17 mouse cellular contexts compared by ENCODE assay signal in genomic region chr13:99967013-99967678, GRCm38 (mm10). TPM values are rescaled to one million over a fixed set of nuclear protein-coding genes. Genes with fewer than 3 reads are reported as not detected.
DNase-seq lines count a peak whose midpoint lies in the region; ATAC-seq lines count a peak whose summit lies in the region.
"Had no signal": no experiment of that assay in that cellular context is flagged by ENCODE, and none has a peak within 500 bp of the region (broad histone marks: within the 10 kb centered on the region; RNA-seq: fewer than 3 reads in every experiment).

No protein-coding gene starts in this region.

- no peaks in the 10 kb centered on the region for H3K4me1 ChIP-seq in forebrain, embryonic 14.5 days (ENCODE audit: control insufficient read depth, insufficient read depth, low read length)
- H3K4me1 ChIP-seq in forebrain, embryonic 11.5 days (replicated peaks; ENCODE audit: control insufficient read depth, insufficient read depth, low read length): no peaks in the 10 kb centered on the region
- H3K4me1 ChIP-seq: embryonic facial prominence, embryonic 10.5 days; midbrain, embryonic 12.5 days; neural tube, embryonic 12.5 days had no signal

- H3K4me2 ChIP-seq in forebrain, embryonic 14.5 days (ENCODE audit: low read length): no peak overlapping the region
- H3K4me2 ChIP-seq in forebrain, embryonic 11.5 days (ENCODE audit: low read depth, low read length, severe bottlenecking): no peak overlapping the region
- H3K4me2 ChIP-seq: midbrain, embryonic 12.5 days; neural tube, embryonic 12.5 days had no signal

- 0 out of 2 replicates have a peak, but pooled peaks have one; percentile 48 for ATAC-seq in forebrain, embryonic 14.5 days
- ATAC-seq in forebrain, embryonic 11.5 days (replicated peaks; ENCODE audit: low FRiP score): no peak
- ATAC-seq: Patski had no signal

- H3K9ac ChIP-seq in forebrain, embryonic 14.5 days (ENCODE audit: low read length): no peak overlapping the region
- H3K9ac ChIP-seq in forebrain, embryonic 11.5 days (ENCODE audit: low read length): no peak overlapping the region
- H3K9ac ChIP-seq: midbrain, embryonic 12.5 days; neural tube, embryonic 12.5 days had no signal

- H3K9me3 ChIP-seq in forebrain, embryonic 14.5 days (replicated peaks; ENCODE audit: control insufficient read depth, low read length): no peaks in the 10 kb centered on the region
- no peaks in the 10 kb centered on the region for H3K9me3 ChIP-seq in forebrain, embryonic 11.5 days (ENCODE audit: control insufficient read depth, low read length)
- H3K9me3 ChIP-seq: embryonic facial prominence, embryonic 10.5 days; midbrain, embryonic 12.5 days; neural tube, embryonic 12.5 days had no signal

- peak; percentile 68 for DNase-seq in forebrain, embryonic 14.5 days (ENCODE audit: low spot score)
- no peak for DNase-seq in forebrain, embryonic 11.5 days (ENCODE audit: low spot score)
- DNase-seq in layer of hippocampus, adult 18-20 months (ENCODE audit: low spot score in 2 of 2): peak; percentile 20 to 72
- DNase-seq in layer of hippocampus, adult 11-12 months (ENCODE audit: low spot score): no peak
- peak; percentile 31 to 43 for DNase-seq in right cerebral cortex, adult 2 months (ENCODE audit: low spot score in 2 of 2)
- no peak for DNase-seq in right cerebral cortex, postnatal 14 days
- peak; percentile 76 for DNase-seq in telencephalon, adult 2 months (ENCODE audit: low read depth, low spot score)
- DNase-seq in kidney, adult 18-20 months: no peak
- DNase-seq: cerebellum, adult 9-10 months; gastrocnemius, postnatal 25 days; lung, postnatal 10 days had no signal

- no peaks in the 10 kb centered on the region for H3K27me3 ChIP-seq in forebrain, embryonic 14.5 days (replicated peaks; ENCODE audit: control insufficient read depth, insufficient read depth, low read length)
- H3K27me3 ChIP-seq in forebrain, embryonic 11.5 days (ENCODE audit: control insufficient read depth, insufficient read depth, low read length): no peaks in the 10 kb centered on the region
- H3K27me3 ChIP-seq: midbrain, embryonic 12.5 days; neural tube, embryonic 12.5 days; Patski had no signal

- no peak overlapping the region for H3K4me3 ChIP-seq in forebrain, embryonic 14.5 days (ENCODE audit: low read depth, low read length)
- H3K4me3 ChIP-seq in forebrain, embryonic 11.5 days (ENCODE audit: low read depth, low read length): no peak overlapping the region
- H3K4me3 ChIP-seq: embryonic facial prominence, embryonic 10.5 days; midbrain, embryonic 12.5 days; neural tube, embryonic 12.5 days had no signal

- no peaks in the 10 kb centered on the region; the same call in 1 of the 2 replicates for H3K36me3 ChIP-seq in forebrain, embryonic 14.5 days (ENCODE audit: control insufficient read depth, insufficient read depth, low read length)
- no peaks in the 10 kb centered on the region for H3K36me3 ChIP-seq in forebrain, embryonic 11.5 days (ENCODE audit: control insufficient read depth, insufficient read depth, low read length)
- H3K36me3 ChIP-seq: midbrain, embryonic 12.5 days; neural tube, embryonic 12.5 days had no signal

- WGBS in forebrain, embryonic 14.5 days: 73% methylated on average over 11 of the region's 11 CpGs
- WGBS in forebrain, embryonic 11.5 days: 84% methylated on average over 11 of the region's 11 CpGs

- H3K27ac ChIP-seq in forebrain, embryonic 14.5 days (ENCODE audit: low read depth, low read length): no peak overlapping the region
- no peak overlapping the region for H3K27ac ChIP-seq in forebrain, embryonic 11.5 days (ENCODE audit: low read depth, low read length)
- H3K27ac ChIP-seq: embryonic facial prominence, embryonic 10.5 days; kidney, postnatal 0 days; midbrain, embryonic 12.5 days; neural tube, embryonic 12.5 days; stomach, postnatal 0 days had no signal

RNA-seq across cellular contexts. Expression of gene Mccc2, which starts 48.3 kb away (rescaled TPM):
- 37.5 and 38.7 TPM in 2 replicates for polyA plus RNA-seq in forebrain, embryonic 14.5 days (2014; fragmentation: Nextera tagmentation; extraction: Ambion mirVana)
- polyA plus RNA-seq in forebrain, embryonic 11.5 days (2014; fragmentation: Nextera tagmentation; extraction: Ambion mirVana): 33.0 and 37.7 TPM in 2 replicates
- 10 to 100 TPM; 25.2 to 30.6 TPM for total RNA-seq in layer of hippocampus, adult 18-20 months (2021)

Comparison
In these comparisons a context has a peak if more than half of its experiments do, and no peak if none do; other contexts are left out.
1. DNase-seq: peak in forebrain, embryonic 14.5 days (single experiment), layer of hippocampus, adult 18-20 months (2 of 2), right cerebral cortex, adult 2 months (2 of 2) and telencephalon, adult 2 months (single experiment); none in forebrain, embryonic 11.5 days (single experiment), layer of hippocampus, adult 11-12 months (single experiment), right cerebral cortex, postnatal 14 days (single experiment) and kidney, adult 18-20 months (single experiment).